Mouse (Mus musculus) cerebral cortex, adult 2 months (tissue): ENCODE results near the gene Pid1.

Experiments
- WGBS: fragments of 180-500 bp; shearing (Covaris S2); methylation state at CpG from one replicate; pipeline ENCODE4 v1.1.7; 2018; 5-methylcytosine and 5-hydroxymethylcytosine counted together

Pid1 gene

GRCm38 (mm10) chr1:84177696-84178095 lies 186.3 kb downstream of the Pid1 start:
- 36% methylated on average over 1 of the region's 1 CpGs for WGBS

GRCm38 (mm10) chr1:84177033-84177432 lies 186.9 kb downstream of the Pid1 start:
- 24% methylated on average over 2 of the region's 2 CpGs for WGBS

DNA sequence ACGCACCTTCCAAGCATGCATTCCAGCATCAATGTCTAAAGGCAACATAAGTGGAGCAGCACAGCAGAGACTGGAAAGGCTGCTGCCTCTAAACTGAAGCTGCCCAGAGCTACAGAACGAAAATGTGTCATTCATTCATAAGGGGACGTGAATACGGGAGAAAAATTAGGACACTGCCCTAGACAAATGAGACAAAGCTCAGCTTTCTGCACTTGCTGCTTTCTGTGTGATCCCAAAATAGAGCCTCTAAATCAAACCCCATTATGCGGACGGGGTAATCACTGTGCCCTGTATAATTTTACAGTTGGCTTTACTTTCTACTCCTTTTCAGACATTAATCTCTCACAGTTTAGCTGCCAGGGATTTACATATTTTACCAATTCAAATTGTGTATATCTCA lies 191.0 kb downstream of the Pid1 start:
- 55% methylated on average over 6 of the region's 6 CpGs for WGBS

- 89% methylated on average over 3 of the region's 3 CpGs for WGBS
Measured at GRCm38 (mm10) chr1:84157790-84158189, 206.2 kb downstream of the Pid1 start.

- 27% methylated on average over 2 of the region's 2 CpGs for WGBS
Measured at GRCm38 (mm10) chr1:84155585-84155930, 208.4 kb downstream of the Pid1 start.

GRCm38 (mm10) chr1:84154725-84155584 lies 209.0 kb downstream of the Pid1 start:
- WGBS = 63% methylated on average over 12 of the region's 12 CpGs

DNA sequence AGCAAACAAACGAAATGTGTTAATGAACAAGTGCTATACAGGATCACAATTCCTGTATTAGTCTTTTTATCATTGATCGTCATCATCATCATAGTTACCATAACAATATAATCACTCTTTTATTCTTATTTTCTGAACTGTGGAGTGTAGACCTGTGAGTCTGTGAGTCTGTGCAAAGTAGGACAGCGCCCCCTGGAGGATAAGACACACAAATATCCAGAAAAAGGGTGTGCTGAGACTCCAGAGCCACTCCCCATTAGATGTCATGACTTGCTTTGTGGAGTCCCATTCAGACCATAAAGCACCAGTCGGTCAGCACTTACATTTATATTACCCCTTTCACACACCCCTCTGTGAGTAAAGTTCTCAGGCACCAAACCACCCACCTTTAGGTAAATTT lies 210.0 kb downstream of the Pid1 start:
- WGBS = 62% methylated on average over 4 of the region's 4 CpGs

DNA sequence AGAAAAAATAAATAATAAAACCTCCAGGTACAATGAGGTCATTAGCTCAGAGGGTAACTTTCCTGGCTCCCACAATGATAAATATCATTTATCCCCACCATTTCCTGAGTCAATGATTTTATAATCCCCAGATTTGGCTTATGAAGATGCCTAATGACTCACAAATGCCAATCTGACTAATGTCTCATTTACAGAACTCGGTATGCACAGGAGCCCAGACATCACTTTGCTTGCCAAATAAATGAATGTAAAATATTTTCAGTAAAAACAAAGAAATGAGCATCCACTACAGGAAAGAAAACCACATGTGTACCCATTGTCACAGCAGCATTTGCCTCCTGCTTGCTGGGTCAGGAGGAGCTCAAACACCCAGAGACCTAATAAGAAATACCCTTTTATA lies 222.4 kb downstream of the Pid1 start:
- WGBS = 58% methylated on average over 1 of the region's 1 CpGs

- WGBS = 79% methylated on average over 4 of the region's 4 CpGs
Measured at GRCm38 (mm10) chr1:84132451-84132850, 231.5 kb downstream of the Pid1 start.

DNA sequence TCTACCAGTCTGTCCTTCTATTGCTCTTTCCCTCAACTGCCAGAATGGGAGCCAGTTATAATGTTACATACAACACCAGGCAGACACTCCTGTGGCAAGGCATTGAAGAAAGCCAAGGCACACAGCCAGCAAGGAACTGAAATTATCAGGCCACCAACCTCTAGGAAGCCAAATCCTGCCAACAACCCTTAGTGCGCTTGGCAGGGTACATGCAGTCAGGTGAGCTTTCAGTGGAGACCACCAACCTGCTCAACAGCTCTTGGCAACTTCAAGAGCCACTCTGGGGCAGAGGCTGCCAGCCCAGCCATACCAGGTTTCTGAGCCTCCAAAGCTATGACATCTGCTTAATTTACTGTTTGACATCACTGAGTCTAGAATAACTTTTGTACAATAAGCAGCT lies 232.2 kb downstream of the Pid1 start:
- 82% methylated on average over 1 of the region's 1 CpGs for WGBS

DNA sequence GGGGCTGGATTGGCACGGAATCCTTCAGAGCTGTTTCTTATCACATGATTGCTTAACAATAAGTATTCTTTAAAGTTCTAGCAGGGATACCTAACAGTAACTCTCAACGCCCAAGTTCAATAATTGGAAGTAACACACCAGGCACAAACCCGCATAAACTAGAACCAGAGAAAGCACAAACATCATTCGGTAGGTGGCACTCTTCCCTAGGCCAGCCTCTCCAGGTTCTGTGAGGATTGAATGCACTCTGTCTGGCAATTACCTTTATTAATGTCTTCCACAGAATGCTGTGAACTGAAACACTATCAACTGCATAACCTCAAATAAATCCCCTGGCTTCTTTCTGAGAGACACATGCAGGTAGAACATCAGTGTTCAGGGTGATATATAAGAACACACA lies 235.5 kb downstream of the Pid1 start:
- 56% methylated on average over 4 of the region's 4 CpGs for WGBS

DNA sequence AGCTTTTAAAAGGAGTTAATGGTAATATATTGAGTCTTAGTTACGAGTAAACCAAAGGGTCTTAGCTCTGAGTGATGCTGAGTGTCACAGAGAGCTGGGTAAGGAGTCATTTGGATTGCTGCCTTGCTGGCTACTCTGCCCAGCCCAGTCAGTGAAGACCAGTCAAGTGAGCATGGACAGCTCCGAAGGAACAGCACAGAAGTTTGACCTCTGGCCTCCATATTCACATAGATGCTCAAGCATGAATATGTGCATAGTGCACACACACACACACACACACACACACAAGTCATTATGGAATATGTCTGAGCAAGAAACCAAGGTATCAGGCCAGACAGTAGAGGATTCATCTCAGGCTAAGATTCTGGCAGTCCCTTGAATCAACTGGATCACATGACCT lies 244.7 kb downstream of the Pid1 start:
- WGBS = 85% methylated on average over 2 of the region's 2 CpGs

- WGBS = 85% methylated on average over 4 of the region's 4 CpGs
Measured at GRCm38 (mm10) chr1:84106756-84107155, 257.2 kb downstream of the Pid1 start.

GRCm38 (mm10) chr1:84102052-84102451 lies 261.9 kb downstream of the Pid1 start:
- 81% methylated on average over 2 of the region's 2 CpGs for WGBS

DNA sequence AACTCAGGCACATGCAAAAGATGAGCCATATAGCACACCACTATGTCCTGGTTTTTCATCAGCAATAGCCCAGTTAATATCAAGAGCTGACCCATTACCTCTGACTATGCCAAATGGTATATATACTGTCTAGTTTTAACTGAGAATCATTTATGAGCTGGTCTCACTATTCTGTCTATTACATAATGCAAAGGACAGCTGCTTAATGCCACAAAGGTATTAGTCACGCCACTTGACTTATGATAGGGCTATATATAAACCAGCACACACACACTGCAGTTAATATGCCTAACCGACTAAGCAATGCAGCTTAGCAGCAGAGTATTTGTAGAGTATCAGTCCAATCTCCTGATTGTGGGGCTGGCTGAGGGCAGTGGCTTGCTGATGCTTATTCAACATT lies 270.7 kb downstream of the Pid1 start:
- WGBS = 79% methylated on average over 2 of the region's 2 CpGs

- WGBS = 77% methylated on average over 2 of the region's 2 CpGs
Measured at GRCm38 (mm10) chr1:84089664-84090063, 274.3 kb downstream of the Pid1 start.

DNA sequence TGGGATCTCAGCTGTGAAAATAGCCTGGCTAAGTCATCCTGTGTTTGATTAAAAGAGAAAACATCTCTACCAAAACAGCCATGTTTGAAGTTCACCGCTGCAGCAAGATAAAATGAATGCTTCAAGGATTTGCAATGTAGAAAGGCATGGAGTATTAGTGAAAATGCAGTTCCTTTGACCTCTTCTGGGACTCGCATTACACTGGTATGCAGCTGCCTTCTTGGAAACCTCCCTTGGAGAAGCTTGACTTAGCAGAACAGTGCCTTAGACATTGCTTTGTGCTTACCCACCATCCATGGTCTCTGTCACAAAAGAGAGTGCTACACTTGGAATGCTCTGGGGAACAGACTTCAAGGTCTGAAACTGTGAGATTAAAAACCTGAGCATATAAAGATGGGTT lies 276.0 kb downstream of the Pid1 start:
- WGBS = 86% methylated on average over 2 of the region's 2 CpGs

DNA sequence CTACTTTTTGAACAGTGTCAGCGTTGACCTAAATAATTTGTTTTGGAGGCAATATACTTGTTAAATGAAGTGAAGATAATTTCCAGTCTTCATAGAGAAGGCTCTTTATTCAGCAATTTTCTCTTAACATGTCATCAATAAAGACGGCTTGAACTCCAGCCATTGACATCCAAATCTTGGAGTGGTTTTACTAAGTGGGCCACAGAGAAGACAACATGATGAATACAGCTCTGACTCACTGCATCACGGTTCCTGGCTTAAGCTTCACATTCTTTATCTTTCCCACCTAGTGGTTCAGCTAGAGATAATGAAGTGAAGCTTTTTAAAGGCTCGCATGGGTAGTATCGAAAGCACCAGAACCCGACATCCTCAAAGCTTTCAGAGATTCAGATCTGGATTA lies 276.7 kb downstream of the Pid1 start:
- WGBS = 43% methylated on average over 6 of the region's 6 CpGs

DNA sequence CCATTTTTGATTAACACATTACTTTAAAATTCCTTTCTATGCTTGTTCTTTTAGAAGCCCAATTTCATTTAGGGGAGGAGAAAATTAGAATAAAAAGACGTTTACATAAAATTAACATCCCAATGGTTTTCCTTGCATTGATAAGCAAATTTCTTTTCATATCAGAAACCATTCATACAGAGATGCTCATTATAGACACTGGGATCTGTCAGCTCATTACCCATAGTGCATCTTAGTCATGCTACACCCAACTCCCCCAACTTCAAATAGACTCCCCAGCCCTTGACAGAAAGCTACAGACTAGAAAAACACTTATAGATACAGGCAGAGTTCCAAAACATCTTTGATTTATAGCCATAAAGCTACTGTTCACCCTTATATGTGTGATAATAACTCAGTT lies 277.5 kb downstream of the Pid1 start:
- WGBS = 49% methylated on average over 1 of the region's 1 CpGs

- 70% methylated on average over 3 of the region's 3 CpGs for WGBS
Measured at GRCm38 (mm10) chr1:84085361-84085760, 278.6 kb downstream of the Pid1 start.

DNA sequence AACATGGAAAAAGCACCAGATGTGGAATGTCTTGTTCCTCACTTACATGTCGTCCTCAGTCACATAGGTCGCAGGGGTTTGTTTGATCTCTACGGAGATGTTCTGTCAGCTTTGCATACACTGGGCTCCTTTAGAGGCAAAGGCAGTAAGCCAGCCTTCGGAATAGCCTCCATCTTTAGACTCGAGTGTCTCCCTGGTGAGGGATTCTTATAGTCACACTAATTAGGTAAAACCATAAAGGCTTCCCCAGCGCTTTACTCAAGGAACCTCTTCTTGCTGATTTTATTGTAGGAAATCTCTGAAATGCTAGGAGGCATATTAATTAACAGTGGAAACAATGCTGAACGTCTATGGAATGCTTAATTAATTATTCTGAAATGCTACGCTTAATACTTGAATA lies 284.4 kb downstream of the Pid1 start:
- WGBS = 70% methylated on average over 8 of the region's 8 CpGs

GRCm38 (mm10) chr1:84077023-84077422 lies 287.0 kb downstream of the Pid1 start:
- 93% methylated on average over 1 of the region's 1 CpGs for WGBS

- WGBS = 74% methylated on average over 5 of the region's 5 CpGs
Measured at GRCm38 (mm10) chr1:84056884-84057630, 306.9 kb downstream of the Pid1 start.
